Mouse (Mus musculus) thymus, adult 2 months (tissue): ENCODE results near the gene Ceacam2.

Source experiments
- CTCF ChIP-seq: fragments of 200-500 bp; IDR thresholded peaks from 2 replicates; pipeline ENCODE4 v1.5.1; 2012; ENCODE audit warnings: mild to moderate bottlenecking, control low read depth, low read length, moderate library complexity, borderline replicate concordance; ENCODE audit not compliant: control insufficient read depth, poor library complexity, insufficient read depth; ENCODE audit errors: extremely low read depth
- POLR2A ChIP-seq: fragments of 200-500 bp; IDR thresholded peaks from 2 replicates; pipeline ENCODE4 v1.6.1; 2012; ENCODE audit warnings: mild to moderate bottlenecking, low read length, control low read depth, moderate library complexity; ENCODE audit not compliant: control insufficient read depth, poor library complexity, insufficient read depth; ENCODE audit errors: extremely low read depth

GRCm38 (mm10) chr7:25582301-25582810 lies 42.7 kb upstream of the Ceacam2 start:
- TF ChIP-seq CTCF: no peak
- no peak for TF ChIP-seq POLR2A
